Mouse (Mus musculus) thymus, postnatal 14 days (tissue): ENCODE results near the gene Gm7735.
"Not testable (repeated sequence)": the region's sequence is repeated elsewhere in the genome, so short reads cannot be mapped to it uniquely, and the experiment has no call there.

Source experiments
- DNase-seq: peaks from one replicate; pipeline ENCODE4 v3.0.0; 2021

Gene Gm7735

GRCm38 (mm10) chr16:89169190-89169589 is at the start of gene Gm7735:
Gm7735 (plus strand) TSS chr16:89169490.
- DNase-seq, result not testable (repeated sequence)

- no peak for DNase-seq
These were observed 28.7 kb upstream of the Gm7735 start, which contains the start of gene Gm6358 for GRCm38 (mm10) chr16:89140551-89140950. Gm6358 (plus strand) TSS chr16:89140851.

GRCm38 (mm10) chr16:89150786-89151185 is 18.5 kb upstream of the Gm7735 start, which contains the start of gene Gm10061:
Gm10061 (plus strand) TSS chr16:89151086.
- no peak for DNase-seq

GRCm38 (mm10) chr16:89157652-89158051 is 11.6 kb upstream of the Gm7735 start, which contains the start of gene Gm9789:
Gm9789 (plus strand) TSS chr16:89157952.
- no peak for DNase-seq

GRCm38 (mm10) chr16:89174435-89174834 is 5.1 kb downstream of the Gm7735 start, which contains the start of gene 1110057P08Rik:
1110057P08Rik (plus strand) TSS chr16:89174735.
- DNase-seq, result no peak

- no peak for DNase-seq
These were observed 19.3 kb downstream of the Gm7735 start for GRCm38 (mm10) chr16:89188621-89189020.

GRCm38 (mm10) chr16:89205561-89205960 is 36.3 kb downstream of the Gm7735 start, which contains the start of gene Krtap20-2:
Krtap20-2 (plus strand) TSS chr16:89205861.
- DNase-seq, result no peak
